Mouse (Mus musculus) granulocyte monocyte progenitor cell, adult 5-6 weeks (primary cell): Measurements from ENCODE around the gene Azi2. TPM values are rescaled to one million over a fixed set of nuclear protein-coding genes. Genes with fewer than 3 reads are reported as not detected.

Experiments used
- ATAC-seq: replicated peaks from 2 replicates; pipeline ENCODE4 v1.8.0; 2016; ENCODE audit warnings: mild to moderate bottlenecking, moderate TSS enrichment, inconsistent platforms; ENCODE audit not compliant: poor library complexity, severe bottlenecking
- total RNA-seq, 2 experiments: library from RNA; stranded (forward) in 1 of 2; stranded (reverse) in 1 of 2; fragments of 200-712, 200-1000 nt in 1 of 2; fragments of >200 nt in 1 of 2; fragmentation: Nextera tagmentation in 1 of 2; gene quantifications; 2 replicates each; pipeline ENCODE4 v1.2.3; 2014 to 2017

The Azi2 gene
- total RNA-seq (2014; fragmentation: Nextera tagmentation) (42.7 and 59.1 TPM in 2 replicates), total RNA-seq (2017) (52.3 and 56.7 TPM in 2 replicates)

DNA sequence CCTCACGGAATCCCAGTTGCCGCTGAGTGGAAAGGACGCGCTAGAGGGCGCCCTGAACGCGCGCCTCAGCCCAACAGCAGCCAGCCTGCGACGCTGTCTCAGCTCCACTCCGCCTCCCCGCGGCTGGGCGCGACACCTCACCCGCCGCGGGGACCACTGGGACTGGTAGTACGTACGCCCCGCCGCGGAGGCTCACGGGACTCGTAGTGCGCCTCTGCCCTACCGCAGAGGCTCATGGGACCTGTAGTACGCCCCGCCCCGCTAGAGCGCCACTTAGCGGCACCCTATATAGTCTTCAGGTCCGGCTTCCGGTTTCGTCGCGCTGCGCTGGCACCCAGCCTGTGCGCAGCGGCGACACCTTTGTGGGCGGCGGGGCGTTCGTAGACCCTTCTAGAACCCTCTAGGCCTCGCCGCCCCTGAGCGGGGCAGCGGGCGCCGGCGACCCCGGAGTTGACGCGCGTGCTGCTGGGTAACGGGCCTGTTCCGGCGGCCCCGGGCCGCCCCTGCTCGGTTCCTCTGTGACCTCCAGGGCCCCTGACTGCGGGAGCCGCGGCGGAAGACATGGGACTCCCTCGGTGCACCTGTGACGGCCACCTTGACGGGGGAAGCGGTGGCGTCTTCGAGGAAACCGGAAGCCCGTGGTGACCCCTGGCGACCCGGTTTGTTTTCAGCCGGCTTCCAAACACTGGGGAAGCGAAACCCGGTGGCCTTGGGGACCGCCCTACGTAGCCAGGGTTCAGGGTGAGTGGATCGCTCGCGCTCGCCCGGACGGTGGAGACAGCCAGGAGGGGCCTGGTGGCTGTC lies at the start of gene Azi2:
Gene Azi2 (plus strand): TSS at position 282 of the 804 bp plus-strand sequence.
- ATAC-seq: peak; percentile 92

DNA sequence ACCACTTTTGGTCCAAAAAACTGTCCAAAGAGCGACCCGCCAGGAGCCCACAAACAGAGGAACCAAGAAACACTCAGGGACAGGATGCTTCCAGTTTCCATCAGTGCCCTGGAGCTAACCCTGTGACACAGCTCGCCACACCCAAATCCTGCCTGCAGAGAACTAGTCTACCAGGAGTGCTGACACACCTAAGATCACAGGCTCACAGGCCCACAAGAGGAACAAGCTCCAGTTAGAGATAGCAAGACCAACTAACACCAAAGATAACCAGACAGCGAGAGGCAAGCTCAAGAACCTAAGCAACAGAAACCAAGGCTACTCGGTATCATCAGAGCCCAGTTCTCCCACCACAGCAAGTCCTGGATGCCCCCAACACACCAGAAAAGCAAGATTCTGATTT lies 43.7 kb upstream of the Azi2 start:
- ATAC-seq: no peak

DNA sequence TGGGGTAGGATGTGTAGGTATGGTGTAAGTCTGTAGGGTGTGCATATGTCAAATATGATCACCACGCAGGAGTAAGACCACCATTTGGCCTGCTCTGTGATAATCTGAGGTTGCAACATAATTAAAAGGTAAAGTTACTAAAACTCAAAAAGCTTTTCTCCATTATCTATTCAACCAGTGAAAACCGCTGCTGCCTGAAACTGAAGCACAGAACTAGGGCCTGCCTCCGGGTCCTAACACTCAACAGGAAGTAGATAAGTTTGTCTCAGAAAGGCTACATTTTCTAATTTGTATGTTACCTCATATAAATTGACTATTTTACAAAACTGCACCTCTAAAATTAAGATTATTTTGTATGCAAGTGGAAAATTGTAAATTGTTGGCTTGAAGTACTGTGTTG lies 38.8 kb upstream of the Azi2 start:
- ATAC-seq: no peak

DNA sequence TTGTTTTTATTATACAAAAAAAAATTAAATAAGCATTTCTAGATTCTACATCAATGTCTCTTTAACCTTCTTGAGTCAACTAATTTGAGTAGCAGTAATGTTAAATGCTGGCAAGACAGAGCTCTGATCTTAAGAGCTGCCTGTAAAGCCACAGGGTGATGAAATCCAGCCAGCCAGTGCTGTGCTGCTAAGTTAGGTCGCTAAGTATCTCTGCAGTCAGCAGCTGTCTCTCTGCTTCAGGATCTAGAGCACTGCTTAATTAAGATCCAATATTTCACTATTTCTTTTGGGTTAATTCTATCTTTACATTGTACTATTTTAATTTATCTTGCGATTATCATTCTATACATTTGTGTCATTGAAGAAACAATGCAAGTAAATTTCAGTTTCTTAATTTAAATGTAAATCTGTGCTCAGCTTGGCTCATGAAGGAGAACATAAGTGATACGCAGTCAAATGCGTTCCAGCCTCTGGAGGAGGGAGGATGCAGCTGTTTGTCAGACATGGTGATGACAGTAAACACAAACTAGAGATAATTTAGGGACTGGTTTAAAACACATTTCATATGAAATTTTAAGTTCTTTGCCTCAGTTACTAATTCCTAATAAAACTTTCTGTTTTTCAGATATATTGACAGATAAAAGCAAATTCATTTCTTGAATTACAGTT lies 36.9 kb upstream of the Azi2 start:
- no peak for ATAC-seq

DNA sequence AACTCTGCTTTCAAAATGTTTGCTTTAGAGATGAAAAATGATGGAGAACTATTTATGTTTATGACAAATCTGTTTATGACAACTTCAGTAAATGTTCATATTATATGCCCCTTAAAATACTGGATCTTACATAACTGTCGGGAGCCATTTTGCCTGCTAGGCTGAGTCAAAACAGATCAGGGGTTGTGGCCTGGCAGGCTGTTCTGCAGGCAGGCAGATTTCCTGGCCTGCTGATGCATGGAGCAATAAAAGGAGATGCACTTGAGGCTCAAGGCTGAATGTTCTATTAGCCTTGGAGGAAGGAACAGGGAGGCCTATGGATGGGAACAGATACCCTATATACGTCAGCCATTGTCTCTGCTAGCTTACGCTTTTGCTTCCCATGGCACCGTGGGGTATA lies 36.4 kb upstream of the Azi2 start:
- no peak for ATAC-seq

DNA sequence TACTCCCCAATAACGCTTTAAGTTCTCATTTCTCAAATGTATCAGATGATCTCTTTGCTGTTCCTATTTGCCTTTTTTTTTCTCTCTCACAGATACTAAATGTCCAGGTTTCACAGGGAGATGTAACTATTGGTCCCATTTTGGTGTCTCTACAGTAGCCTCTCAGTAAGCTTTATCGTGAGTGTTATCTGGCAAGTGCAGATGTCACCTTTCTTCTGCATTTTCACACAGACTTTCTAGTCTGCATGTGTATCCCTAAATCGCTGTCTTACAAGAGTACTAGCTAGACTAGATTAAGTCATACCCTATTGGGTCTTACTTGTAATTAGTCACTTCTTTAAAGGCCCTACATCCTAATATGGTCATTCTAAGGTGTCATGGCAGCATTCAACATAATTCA lies 27.4 kb upstream of the Azi2 start:
- no peak for ATAC-seq

DNA sequence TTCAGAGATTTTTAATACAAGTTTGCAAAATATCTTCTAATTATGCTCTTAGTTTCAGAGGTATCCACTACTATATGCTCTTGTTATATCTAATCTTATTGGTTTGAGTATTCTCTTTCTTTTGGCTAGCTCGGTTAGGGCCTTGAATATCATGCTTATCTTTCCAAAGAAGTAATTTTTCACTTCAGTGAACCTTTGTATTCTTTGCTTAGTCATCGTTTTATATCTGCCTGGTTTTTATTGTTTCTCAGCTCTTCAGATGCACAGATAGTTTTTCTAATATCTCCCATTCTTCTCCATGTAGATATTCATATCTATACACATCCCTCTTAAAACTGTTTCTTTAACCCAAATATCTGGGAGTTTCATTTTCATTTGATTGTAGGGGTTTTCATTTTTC lies 15.3 kb upstream of the Azi2 start:
- no peak for ATAC-seq

DNA sequence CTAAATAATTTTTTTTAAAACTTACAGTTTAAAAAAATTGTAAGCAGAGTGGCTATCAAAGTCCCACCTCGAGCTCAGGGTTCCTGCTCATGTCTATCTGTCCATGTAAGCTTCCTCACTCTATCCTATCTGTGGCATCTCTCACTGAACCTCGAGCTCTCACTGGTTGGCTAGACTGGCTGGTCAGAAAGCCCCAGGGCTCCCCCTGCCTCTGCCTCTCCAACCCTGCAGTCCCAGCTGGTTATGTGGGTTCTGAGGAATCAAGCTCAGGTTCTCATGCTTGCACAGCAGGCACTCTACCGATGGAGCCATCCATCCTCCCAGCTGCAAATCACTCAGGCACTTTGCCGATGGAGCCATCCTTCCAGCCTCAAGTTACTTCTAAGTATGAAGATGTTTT lies 10.8 kb upstream of the Azi2 start:
- no peak for ATAC-seq

DNA sequence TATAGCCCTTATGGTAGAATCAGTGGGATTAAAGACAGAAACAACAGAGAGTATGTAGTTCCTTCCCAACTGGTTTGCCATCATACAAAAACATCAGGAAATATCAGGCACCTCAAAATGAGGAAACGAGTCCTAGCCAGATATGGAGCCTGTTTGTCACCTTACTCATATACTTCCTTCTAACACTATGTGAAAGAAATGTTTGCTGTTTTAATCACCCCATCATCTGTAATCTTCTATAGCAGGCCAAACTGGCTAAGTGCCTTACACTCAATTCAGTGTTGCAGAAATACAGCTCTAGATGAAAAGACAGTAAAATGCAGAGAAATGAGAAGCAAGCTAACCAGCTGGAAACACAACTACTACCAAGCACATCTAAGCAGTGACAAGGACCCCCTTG lies 10.0 kb upstream of the Azi2 start:
- peak; percentile 58 for ATAC-seq

DNA sequence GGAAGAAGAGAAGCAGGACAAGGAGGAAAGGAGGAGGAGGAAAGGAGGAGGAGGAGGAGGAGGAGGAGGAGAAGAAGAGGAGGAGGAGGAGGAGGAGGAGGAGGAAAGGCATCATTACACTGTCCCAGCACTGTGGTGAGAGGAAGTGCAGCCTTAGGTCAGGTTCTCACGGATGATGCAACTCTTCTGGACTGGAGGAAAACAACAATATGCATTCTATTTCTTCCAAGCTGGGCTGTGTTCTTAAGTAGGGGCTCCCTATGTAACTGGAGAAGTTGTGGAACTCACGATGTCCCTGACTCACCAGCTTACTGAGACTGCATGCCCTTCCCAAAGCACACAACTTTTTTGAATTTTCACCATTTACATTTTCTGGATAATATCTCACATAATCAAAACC lies 8.6 kb upstream of the Azi2 start:
- peak; percentile 40 for ATAC-seq

DNA sequence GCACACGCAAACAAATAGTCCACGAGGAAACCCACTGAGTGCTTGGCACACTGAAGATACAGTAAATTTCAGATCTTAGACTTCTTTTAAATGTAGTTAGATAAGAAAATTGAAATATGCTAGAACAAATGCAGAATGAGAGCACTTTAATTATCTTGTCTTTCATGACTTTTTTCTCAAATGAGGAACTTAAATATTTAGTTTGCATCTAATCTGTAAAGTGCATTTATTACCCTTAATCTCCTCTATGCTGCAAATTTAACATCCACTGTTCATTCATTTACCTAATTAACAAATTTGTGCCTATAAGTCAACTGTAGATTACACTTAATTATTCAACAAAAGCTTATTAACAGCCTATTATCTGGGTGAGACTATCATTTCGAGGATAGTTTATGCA lies 5.3 kb upstream of the Azi2 start:
- ATAC-seq: no peak

DNA sequence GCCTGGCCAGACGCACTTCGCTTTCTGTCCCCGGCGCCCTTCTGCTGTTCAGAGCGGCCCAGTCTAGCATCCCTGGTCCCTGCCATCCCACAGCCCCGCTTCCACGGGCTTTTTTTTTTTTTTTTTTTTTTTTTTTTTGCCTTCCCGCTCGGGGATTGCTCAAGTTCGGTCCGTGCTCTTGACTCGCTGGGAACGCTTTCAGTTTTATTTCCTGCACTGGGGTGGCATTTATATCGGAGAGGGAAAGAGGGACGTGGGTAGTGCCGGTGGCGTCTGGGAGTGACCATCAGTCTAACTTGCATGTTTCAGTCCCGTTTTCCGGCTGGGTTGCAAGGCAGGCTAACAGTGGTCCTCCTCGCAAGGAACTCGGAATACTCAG lies 712 bp downstream of the Azi2 start:
- ATAC-seq: peak; percentile 34

DNA sequence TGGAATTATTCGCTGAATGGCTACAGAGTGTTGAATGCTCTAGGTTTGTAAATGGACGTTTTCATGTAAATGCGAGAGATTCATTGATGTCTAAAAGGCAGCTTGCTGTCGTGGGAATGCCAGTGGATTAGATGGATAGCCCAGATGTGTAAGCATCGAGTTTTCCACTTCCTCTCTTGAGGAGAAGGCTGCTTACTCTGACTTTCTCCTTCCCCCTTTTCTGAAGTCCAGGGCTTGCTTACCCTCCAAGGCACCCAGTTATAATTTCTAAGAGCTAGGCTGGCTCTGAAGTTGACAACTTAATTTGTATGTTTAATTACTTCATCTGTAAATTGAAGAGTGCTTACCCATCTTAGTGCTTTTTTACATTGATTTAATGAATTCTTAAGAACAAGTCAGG lies 1.3 kb downstream of the Azi2 start:
- no peak for ATAC-seq

DNA sequence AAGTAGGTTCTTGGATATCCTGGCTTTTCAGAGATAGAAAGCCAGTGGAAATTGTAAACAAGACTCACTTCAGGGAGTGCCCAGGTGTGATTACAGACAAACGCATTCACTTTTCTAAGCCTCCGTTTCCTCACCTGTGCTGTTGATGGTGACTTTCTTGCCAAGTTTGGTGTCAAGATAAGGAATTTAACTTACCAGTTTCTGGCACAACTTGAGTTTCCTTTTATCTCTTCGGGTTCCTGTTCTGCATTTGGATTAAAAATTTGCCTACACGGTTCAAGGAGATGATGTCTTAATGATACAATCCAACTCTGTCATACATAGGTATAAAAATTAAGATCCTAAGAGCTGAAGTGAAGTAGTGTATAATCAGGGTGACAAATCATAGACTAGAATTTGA lies 2.4 kb downstream of the Azi2 start:
- ATAC-seq: no peak

DNA sequence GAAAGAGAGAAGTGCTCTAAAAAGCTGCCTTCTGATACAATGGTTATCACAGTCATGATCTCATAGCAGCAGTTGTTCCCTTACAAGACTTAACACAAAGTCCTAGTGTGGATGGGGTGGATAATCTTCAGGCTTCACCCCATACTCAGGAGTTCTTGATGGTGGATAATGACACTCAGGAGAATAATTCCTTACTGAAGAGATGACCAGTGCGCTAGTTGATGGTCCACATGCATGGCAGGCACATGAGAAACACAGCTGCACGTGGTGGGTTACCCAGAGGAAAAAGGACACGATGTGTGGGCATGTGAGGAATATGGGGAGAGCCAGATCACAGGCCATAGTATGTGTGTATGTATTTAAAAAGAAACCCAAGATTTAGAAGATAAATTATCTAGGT lies 3.3 kb downstream of the Azi2 start:
- no peak for ATAC-seq

DNA sequence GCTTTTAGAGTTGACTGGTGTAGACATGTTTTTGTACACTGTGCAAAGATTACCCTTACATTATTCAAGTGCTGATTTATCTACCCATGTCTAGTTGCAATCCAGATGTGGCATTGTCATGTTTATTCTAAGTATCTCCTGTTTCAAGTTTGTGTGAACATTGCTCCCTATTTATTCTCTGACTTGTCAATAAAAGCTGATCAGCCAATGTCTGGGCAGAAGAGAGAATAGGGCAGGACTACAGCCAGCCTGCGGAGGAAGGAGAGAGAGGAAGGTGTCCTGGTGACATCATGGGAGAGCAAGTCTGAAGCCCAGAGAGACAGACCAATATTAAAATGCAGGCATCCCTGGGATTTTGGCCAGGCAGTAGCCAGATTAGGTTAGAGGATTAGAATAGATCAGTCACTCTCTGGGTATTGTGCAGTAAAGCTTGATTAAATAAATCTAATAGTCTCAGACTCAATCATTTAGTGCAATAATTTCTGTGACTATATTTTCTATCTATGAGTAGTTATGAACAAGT lies 4.8 kb downstream of the Azi2 start:
- no peak for ATAC-seq

DNA sequence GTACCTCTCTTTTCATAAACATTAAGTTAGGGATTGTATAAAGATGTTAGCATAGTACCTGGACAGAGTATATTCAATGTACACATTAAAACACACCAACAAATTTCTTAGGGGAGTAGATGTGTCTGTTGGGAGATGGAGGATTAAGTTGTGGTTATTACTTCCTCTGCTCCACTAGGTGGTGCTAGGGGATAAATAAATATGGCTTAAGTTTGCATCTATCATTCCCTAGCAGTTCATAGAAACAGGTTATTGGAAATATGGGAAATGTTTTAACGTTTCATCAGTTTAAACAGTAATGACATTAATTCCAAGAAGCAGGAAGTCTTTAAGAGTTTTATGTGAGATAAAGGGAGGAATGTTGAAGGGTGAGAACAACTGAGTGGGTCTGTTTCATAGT lies 13.0 kb downstream of the Azi2 start:
- peak; percentile 72 for ATAC-seq

DNA sequence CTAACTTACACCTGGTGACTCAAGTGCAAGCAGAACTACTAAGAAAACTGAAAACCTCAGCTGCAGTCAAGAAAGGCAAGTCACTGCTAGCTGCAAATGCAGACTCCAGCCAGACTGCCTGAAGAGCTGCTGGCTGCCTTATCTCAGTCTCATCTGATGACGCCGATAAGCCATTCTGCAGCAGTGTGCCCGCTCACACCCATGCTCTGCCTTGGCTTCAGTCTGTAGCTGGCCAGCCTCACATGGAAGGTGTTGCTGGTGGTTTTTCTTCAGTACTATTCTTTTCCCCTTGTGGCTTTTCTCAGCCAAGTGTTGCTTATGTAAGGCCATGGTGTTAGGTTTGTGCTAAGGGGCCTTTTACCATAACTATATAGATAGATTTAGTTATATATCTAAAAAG lies 18.8 kb downstream of the Azi2 start:
- ATAC-seq: no peak

DNA sequence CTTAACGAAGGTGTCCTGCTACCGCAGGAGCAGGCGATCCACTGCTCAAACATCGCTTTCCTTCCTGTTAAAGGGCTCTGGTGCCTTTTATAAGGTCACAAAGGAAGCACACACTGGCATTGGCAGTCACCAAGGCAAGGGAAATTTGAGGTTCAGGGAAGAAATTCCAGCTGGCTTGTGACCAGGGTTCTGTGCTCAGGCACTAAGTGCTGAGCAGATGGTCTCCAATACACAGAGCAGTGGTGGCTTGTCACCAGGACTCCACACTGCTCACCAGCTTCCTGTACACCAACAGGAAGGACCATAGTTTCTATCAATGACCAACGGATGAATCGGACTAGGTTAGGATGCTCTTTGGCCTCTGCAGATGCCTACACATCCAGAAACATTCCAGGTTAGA lies 30.1 kb downstream of the Azi2 start:
- ATAC-seq: no peak

DNA sequence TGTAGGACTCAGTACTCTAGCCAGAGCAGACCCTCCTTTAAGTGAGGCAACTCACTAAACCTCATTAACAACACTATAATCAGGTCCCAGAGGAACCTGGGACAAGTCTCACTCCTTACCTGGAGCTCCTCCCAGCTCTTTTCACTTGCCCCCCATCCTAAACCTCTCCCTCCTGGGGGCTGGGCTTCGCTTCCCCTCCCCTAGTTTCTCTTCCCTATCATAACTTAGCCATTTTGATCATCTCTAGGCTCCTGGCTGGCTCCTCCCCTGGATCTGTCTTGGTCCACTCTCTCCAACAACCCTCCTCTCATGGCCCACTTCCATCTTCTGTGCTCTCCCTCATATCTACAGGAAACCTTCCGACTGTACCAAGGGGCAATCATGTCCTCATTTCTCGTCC lies 31.0 kb downstream of the Azi2 start:
- peak; percentile 72 for ATAC-seq

DNA sequence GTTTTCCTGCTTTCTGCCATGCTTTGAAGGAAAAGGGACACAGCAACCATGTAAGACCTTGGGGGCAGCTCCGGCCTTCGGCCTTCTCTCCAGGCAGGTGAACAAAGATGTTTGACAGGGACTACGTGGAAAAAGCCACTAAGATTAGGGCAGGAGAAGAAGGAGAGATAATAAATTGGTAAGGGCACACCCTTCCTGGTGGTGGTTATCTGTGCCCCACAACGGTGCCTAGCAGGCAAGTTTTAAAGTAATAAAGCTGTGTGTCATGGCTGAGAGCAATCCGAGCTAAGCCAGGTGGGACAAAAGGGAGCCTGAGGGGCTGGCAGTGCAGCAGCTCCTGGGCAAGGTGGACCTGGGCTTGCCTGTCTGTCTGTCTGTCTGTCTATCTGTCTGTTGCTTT lies 31.8 kb downstream of the Azi2 start:
- no peak for ATAC-seq

DNA sequence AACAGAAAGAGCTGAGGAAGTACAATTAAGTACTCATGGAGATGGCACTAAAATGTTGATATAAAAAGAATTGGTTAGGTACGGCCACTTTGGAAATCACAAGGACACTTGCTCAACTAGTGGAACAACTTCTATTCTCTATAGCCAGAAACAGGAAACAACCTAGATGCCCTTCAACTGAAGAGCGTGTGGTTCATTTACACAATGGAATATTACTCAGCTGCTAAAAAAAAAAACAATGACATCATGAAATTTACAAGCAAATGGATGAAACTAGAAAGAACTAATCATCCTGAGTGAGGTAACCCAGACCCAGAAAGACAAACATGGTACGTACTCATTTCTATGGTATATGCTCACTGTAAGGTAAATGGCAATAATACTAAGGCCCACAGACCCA lies 33.1 kb downstream of the Azi2 start:
- peak; percentile 38; the same call in 1 of the 2 replicates for ATAC-seq
